Mouse (Mus musculus) mature B cell (primary cell): ENCODE measurements around the gene Tcl1b4.
"Not testable (repeated sequence)": the region's sequence is repeated elsewhere in the genome, so short reads cannot be mapped to it uniquely, and the experiment has no call there.

Experiments used
- in situ Hi-C: fragments of 300-500 bp; cut with MboI; formaldehyde crosslinking; loops from 2 replicates; pipeline ENCODE4 v1.14.3; 2019

The Tcl1b4 gene

GRCm38 (mm10) chr12:105201657-105202056, at the start of gene Tcl1b4:
Gene Tcl1b4, plus strand, starts transcription at chr12:105201957.
- in situ Hi-C loops: not testable (repeated sequence)

- in situ Hi-C loops: not testable (repeated sequence)
Observed at GRCm38 (mm10) chr12:105155286-105155685, 46.5 kb upstream of the Tcl1b4 start.

GRCm38 (mm10) chr12:105158842-105159241, 42.9 kb upstream of the Tcl1b4 start:
- in situ Hi-C loops: no loop called here

- in situ Hi-C loops: no loop called here
Observed at GRCm38 (mm10) chr12:105159390-105159789, 42.4 kb upstream of the Tcl1b4 start, which contains the start of gene Tcl1b1. Gene Tcl1b1, plus strand, starts transcription at chr12:105159690.

- in situ Hi-C loops: no loop called here
Observed at GRCm38 (mm10) chr12:105166734-105167133, 35.0 kb upstream of the Tcl1b4 start.

- in situ Hi-C loops: no loop called here
Observed at GRCm38 (mm10) chr12:105173366-105173765, 28.4 kb upstream of the Tcl1b4 start.

- in situ Hi-C loops: not testable (repeated sequence)
Observed at GRCm38 (mm10) chr12:105174318-105174717, 27.4 kb upstream of the Tcl1b4 start.

- in situ Hi-C loops: not testable (repeated sequence)
Observed at GRCm38 (mm10) chr12:105176044-105176443, 25.7 kb upstream of the Tcl1b4 start, which contains the start of gene Tcl1b5. Gene Tcl1b5, plus strand, starts transcription at chr12:105176344.

- in situ Hi-C loops: not testable (repeated sequence)
Observed at GRCm38 (mm10) chr12:105181040-105181644, 20.6 kb upstream of the Tcl1b4 start.

- in situ Hi-C loops: not testable (repeated sequence)
Observed at GRCm38 (mm10) chr12:105188980-105189379, 12.8 kb upstream of the Tcl1b4 start.

GRCm38 (mm10) chr12:105190743-105191142, 11.0 kb upstream of the Tcl1b4 start, which contains the start of gene Tcl1b3:
Gene Tcl1b3, plus strand, starts transcription at chr12:105191043.
- in situ Hi-C loops: not testable (repeated sequence)

GRCm38 (mm10) chr12:105199684-105200497, 1.9 kb upstream of the Tcl1b4 start:
- in situ Hi-C loops: not testable (repeated sequence)

GRCm38 (mm10) chr12:105207071-105207470, 5.3 kb downstream of the Tcl1b4 start:
- in situ Hi-C loops: no loop called here

- in situ Hi-C loops: no loop called here
Observed at GRCm38 (mm10) chr12:105208441-105208840, 6.7 kb downstream of the Tcl1b4 start.

- in situ Hi-C loops: no loop called here
Observed at GRCm38 (mm10) chr12:105209231-105209630, 7.5 kb downstream of the Tcl1b4 start.

GRCm38 (mm10) chr12:105217101-105217760, 15.5 kb downstream of the Tcl1b4 start:
- in situ Hi-C loops: no loop called here

GRCm38 (mm10) chr12:105222601-105223319, 21.0 kb downstream of the Tcl1b4 start, which contains the start of gene Tcl1:
Gene Tcl1, minus strand, starts transcription at chr12:105222793.
- in situ Hi-C loops: no loop called here

- in situ Hi-C loops: no loop called here
Observed at GRCm38 (mm10) chr12:105224621-105225320, 23.0 kb downstream of the Tcl1b4 start.

- in situ Hi-C loops: no loop called here
Observed at GRCm38 (mm10) chr12:105234362-105234761, 32.6 kb downstream of the Tcl1b4 start.

GRCm38 (mm10) chr12:105235091-105235490, 33.3 kb downstream of the Tcl1b4 start:
- in situ Hi-C loops: no loop called here

- in situ Hi-C loops: no loop called here
Observed at GRCm38 (mm10) chr12:105239060-105239459, 37.3 kb downstream of the Tcl1b4 start.
